Mouse (Mus musculus): Measurements from ENCODE around the gene Ccdc172.

- TF ChIP-seq CTCF (IDR thresholded peaks at IDR 0.05; ENCODE audit: control insufficient read depth, insufficient read depth, insufficient replicate concordance, low read depth, low read length): no peak
- no peak for TF ChIP-seq POLR2A (IDR thresholded peaks at IDR 0.05; ENCODE audit: control insufficient read depth, low read depth, low read length)
These were observed 50.6 kb downstream of the Ccdc172 start for GRCm38 (mm10) chr19:58562301-58562815.

Measured in testis, adult 2 months (tissue).